Mouse (Mus musculus): Measurements from ENCODE around the gene Osbpl9. TPM values are rescaled to one million over a fixed set of nuclear protein-coding genes. Genes with fewer than 3 reads are reported as not detected.
A peak's percentile ranks its signal among the peaks of the same experiment; 100 is the strongest.

Gene Osbpl9
- total and polyA plus RNA-seq, 3 experiments = 91.6 to 102 (median 92.3) TPM

- TF ChIP-seq CTCF (IDR thresholded peaks at IDR 0.05) (no peak), EP300 (IDR thresholded peaks at IDR 0.05; ENCODE audit: insufficient read depth, low read depth, low read length) (no peak), POLR2A (IDR thresholded peaks at IDR 0.05; ENCODE audit: insufficient read depth, low read depth, low read length) (no peak)
- intact Hi-C loops (cut with DNase I) = loop anchor here (2.0 kb wide), 1 partner anchor 77 kb away; the partner anchor contains the start of gene Eps15
- no peak overlapping the region for H3K4me3 ChIP-seq
- H3K4me1 ChIP-seq (ENCODE audit: control insufficient read depth, insufficient read depth, low read length) = peaks cover 4% of the 10 kb centered on the region
- H3K27me3 ChIP-seq (ENCODE audit: control insufficient read depth, insufficient read depth, low read length) = no peaks in the 10 kb centered on the region
- no peak overlapping the region for H3K27ac ChIP-seq
- 88% methylated on average over 1 of the region's 1 CpGs for WGBS
- H3K9ac ChIP-seq (ENCODE audit: low read depth, low read length) = no peak overlapping the region
- peaks cover 3% of the 10 kb centered on the region; the same call in 1 of the 2 replicates for H3K36me3 ChIP-seq (ENCODE audit: control insufficient read depth, insufficient read depth, low read length)
- H3K79me2 ChIP-seq (replicated peaks; ENCODE audit: control insufficient read depth, insufficient read depth, low read length) = no peaks in the 10 kb centered on the region; the same call in 1 of the 2 replicates
- no peak for DNase-seq
These were observed 1.9 kb upstream of the Osbpl9 start for GRCm38 (mm10) chr4:109203931-109204330.

DNA sequence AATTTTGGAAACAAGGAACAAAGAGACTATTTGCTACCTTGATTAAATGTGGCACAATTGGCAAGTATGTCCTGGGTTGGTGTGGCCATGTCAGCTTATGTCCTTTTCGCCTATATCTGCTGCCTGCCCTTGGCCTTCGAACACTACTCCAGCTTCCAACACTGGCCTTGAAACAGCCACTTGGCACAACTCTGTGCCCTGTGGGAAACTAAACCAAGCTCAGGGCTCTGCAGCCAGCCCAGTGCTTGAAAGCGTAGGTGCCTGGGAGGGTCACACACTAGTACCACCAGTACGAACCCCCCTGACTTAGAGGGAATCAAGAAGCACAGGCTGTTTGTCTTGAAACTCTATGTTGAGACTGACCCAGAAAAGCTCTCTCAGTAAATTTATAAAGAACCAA is 3.0 kb downstream of the Osbpl9 start:
- TF ChIP-seq EP300 (IDR thresholded peaks at IDR 0.05; ENCODE audit: insufficient read depth, low read depth, low read length) (no peak), CTCF (IDR thresholded peaks at IDR 0.05) (no peak), POLR2A (IDR thresholded peaks at IDR 0.05; ENCODE audit: insufficient read depth, low read depth, low read length) (no peak)
- no peak overlapping the region for H3K9ac ChIP-seq (ENCODE audit: low read depth, low read length)
- peaks cover 6% of the 10 kb centered on the region; the same call in 1 of the 2 replicates for H3K36me3 ChIP-seq (ENCODE audit: control insufficient read depth, insufficient read depth, low read length)
- H3K27me3 ChIP-seq (ENCODE audit: control insufficient read depth, insufficient read depth, low read length) = no peaks in the 10 kb centered on the region
- peaks cover 2% of the 10 kb centered on the region; the same call in 1 of the 2 replicates for H3K79me2 ChIP-seq (replicated peaks; ENCODE audit: control insufficient read depth, insufficient read depth, low read length)
- intact Hi-C loops (cut with DNase I) = no loop called here
- no peak overlapping the region for H3K4me3 ChIP-seq
- DNase-seq = peak in 1 of 2 experiments; percentile 24
- H3K4me1 ChIP-seq (ENCODE audit: control insufficient read depth, insufficient read depth, low read length) = peaks cover 8% of the 10 kb centered on the region
- H3K27ac ChIP-seq = no peak overlapping the region; the same call in 1 of the 2 replicates
- WGBS = 74% methylated on average over 4 of the region's 4 CpGs

DNA sequence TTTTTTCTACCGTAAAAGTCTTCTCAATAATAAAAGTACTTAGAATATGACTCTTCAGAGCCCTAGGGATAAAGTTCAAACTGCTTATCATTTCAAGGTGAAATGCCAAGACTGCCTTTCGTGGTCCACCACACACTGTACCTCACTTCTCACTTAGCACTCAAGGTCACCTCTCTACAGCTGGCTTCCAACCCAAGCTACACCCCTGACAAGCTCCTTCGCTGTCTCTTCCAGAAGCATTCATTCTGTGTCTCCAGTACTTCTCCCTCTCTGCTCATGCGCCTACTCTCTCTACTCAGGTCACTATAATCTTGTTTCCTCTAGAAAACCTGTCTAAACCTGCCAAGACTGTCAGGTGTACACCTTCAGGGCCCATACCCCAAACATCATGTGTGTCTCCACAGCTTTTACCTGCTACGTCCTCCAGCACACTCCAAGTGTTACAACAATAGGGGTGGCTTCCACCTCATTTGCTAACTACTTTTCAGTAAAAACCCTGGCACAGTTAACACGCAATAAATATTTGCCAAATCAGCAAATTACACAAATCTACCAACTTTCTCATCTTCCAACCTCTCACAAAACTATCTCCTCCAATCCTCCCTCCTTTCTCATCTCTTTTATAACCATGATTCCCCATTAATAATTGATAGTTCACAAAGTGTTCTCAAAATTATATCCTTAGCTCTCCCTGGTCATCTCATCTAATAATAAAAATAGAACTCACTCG is 6.0 kb downstream of the Osbpl9 start:
- Histone ChIP-seq H3K36me3 (ENCODE audit: control insufficient read depth, insufficient read depth, low read length) (peaks cover 6% of the 10 kb centered on the region; the same call in 1 of the 2 replicates), H3K4me1 (ENCODE audit: control insufficient read depth, insufficient read depth, low read length) (peaks cover 8% of the 10 kb centered on the region), H3K79me2 (replicated peaks; ENCODE audit: control insufficient read depth, insufficient read depth, low read length) (peaks cover 2% of the 10 kb centered on the region; the same call in 1 of the 2 replicates), H3K9ac (ENCODE audit: low read depth, low read length) (no peak overlapping the region), H3K27me3 (ENCODE audit: control insufficient read depth, insufficient read depth, low read length) (no peaks in the 10 kb centered on the region), H3K27ac (no peak overlapping the region), H3K4me3 (no peak overlapping the region)
- 65% methylated on average over 7 of the region's 7 CpGs for WGBS
- intact Hi-C loops (cut with DNase I) = no loop called here
- TF ChIP-seq CTCF (IDR thresholded peaks at IDR 0.05) = no peak
- no peak for TF ChIP-seq POLR2A (IDR thresholded peaks at IDR 0.05; ENCODE audit: insufficient read depth, low read depth, low read length)
- TF ChIP-seq EP300 (IDR thresholded peaks at IDR 0.05; ENCODE audit: insufficient read depth, low read depth, low read length) = no peak
- no peak for DNase-seq

DNA sequence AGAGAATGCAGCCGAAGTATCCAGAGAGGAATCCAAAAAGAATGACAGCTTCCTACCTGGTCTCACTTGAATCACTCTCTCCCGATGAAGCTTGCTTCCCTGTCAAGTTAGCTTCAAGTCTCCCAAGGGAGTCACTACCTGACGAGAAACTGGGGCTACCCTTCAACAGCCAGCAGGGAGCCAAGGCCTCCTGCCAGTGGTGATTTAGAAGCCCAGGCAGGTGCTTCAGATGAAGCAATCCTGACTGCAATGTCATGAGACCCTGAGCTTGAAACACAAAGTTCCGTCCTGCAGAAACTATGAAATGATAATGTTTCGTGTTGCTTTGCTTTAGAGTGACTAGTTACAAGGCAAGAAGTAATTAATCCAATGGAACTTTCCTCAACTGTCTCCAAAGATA is 8.2 kb downstream of the Osbpl9 start:
- H3K27me3 ChIP-seq (ENCODE audit: control insufficient read depth, insufficient read depth, low read length) = no peaks in the 10 kb centered on the region
- no peak for DNase-seq
- no peak overlapping the region for H3K27ac ChIP-seq
- intact Hi-C loops (cut with DNase I) = no loop called here
- no peak overlapping the region for H3K9ac ChIP-seq (ENCODE audit: low read depth, low read length)
- TF ChIP-seq POLR2A (IDR thresholded peaks at IDR 0.05; ENCODE audit: insufficient read depth, low read depth, low read length) (no peak), CTCF (IDR thresholded peaks at IDR 0.05) (no peak), EP300 (IDR thresholded peaks at IDR 0.05; ENCODE audit: insufficient read depth, low read depth, low read length) (no peak)
- peaks cover 2% of the 10 kb centered on the region; the same call in 1 of the 2 replicates for H3K36me3 ChIP-seq (ENCODE audit: control insufficient read depth, insufficient read depth, low read length)
- 0 out of 2 replicates have a peak, but pooled peaks cover 2% of the 10 kb centered on the region for H3K79me2 ChIP-seq (replicated peaks; ENCODE audit: control insufficient read depth, insufficient read depth, low read length)
- H3K4me3 ChIP-seq = no peak overlapping the region
- WGBS = 76% methylated on average over 5 of the region's 5 CpGs
- peaks cover 5% of the 10 kb centered on the region for H3K4me1 ChIP-seq (ENCODE audit: control insufficient read depth, insufficient read depth, low read length)

GRCm38 (mm10) chr4:109191598-109191997 is 10.5 kb downstream of the Osbpl9 start:
- WGBS = 69% methylated on average over 10 of the region's 10 CpGs
- Histone ChIP-seq H3K4me3 (no peak overlapping the region), H3K9ac (ENCODE audit: low read depth, low read length) (no peak overlapping the region), H3K36me3 (ENCODE audit: control insufficient read depth, insufficient read depth, low read length) (no peaks in the 10 kb centered on the region), H3K27ac (peak overlapping the region; percentile 17; the same call in 1 of the 2 replicates), H3K4me1 (ENCODE audit: control insufficient read depth, insufficient read depth, low read length) (peaks cover 3% of the 10 kb centered on the region), H3K27me3 (ENCODE audit: control insufficient read depth, insufficient read depth, low read length) (no peaks in the 10 kb centered on the region), H3K79me2 (replicated peaks; ENCODE audit: control insufficient read depth, insufficient read depth, low read length) (0 out of 2 replicates have a peak, but pooled peaks cover 1% of the 10 kb centered on the region)
- TF ChIP-seq EP300 (IDR thresholded peaks at IDR 0.05; ENCODE audit: insufficient read depth, low read depth, low read length) (no peak), CTCF (IDR thresholded peaks at IDR 0.05) (no peak), POLR2A (IDR thresholded peaks at IDR 0.05; ENCODE audit: insufficient read depth, low read depth, low read length) (no peak)
- intact Hi-C loops (cut with DNase I) = no loop called here
- no peak for DNase-seq
